Mouse (Mus musculus) hindbrain, embryonic 12.5 days (tissue): ENCODE measurements around the gene Hoxc10. TPM values are rescaled to one million over a fixed set of nuclear protein-coding genes. Genes with fewer than 3 reads are reported as not detected.

Experiments
- ATAC-seq: fragments of 200-750 bp; cut with Nextera tagmentation; 2 replicates; pipeline ENCODE4 v1.8.0; 2017; ENCODE audit warnings: moderate TSS enrichment; ENCODE audit not compliant: low FRiP score
- H3K27ac ChIP-seq: fragments of 300-500 bp; sonication (generic); 2 replicates; pipeline ENCODE4 v1.5.1; 2016; ENCODE audit warnings: mild to moderate bottlenecking
- H3K27me3 ChIP-seq: fragments of 300-500 bp; sonication (generic); 2 replicates; pipeline ENCODE4 v1.6.1; 2016; ENCODE audit warnings: mild to moderate bottlenecking
- H3K36me3 ChIP-seq: fragments of 300-500 bp; sonication (generic); 2 replicates; pipeline ENCODE4 v1.6.1; 2016; ENCODE audit warnings: mild to moderate bottlenecking
- H3K4me1 ChIP-seq: fragments of 300-500 bp; sonication (generic); 2 replicates; pipeline ENCODE4 v1.6.1; 2016
- H3K4me2 ChIP-seq: fragments of 300-500 bp; sonication (generic); replicated peaks from 2 replicates; pipeline ENCODE4 v1.6.1; 2016; ENCODE audit warnings: mild to moderate bottlenecking
- H3K4me3 ChIP-seq: fragments of 300-500 bp; sonication (generic); 2 replicates; pipeline ENCODE4 v1.5.1; 2016; ENCODE audit warnings: mild to moderate bottlenecking
- H3K9ac ChIP-seq: fragments of 300-500 bp; sonication (generic); 2 replicates; pipeline ENCODE4 v1.6.1; 2016; ENCODE audit warnings: mild to moderate bottlenecking, moderate library complexity
- H3K9me3 ChIP-seq: fragments of 300-500 bp; sonication (generic); replicated peaks from 2 replicates; pipeline ENCODE4 v1.6.1; 2016; ENCODE audit warnings: mild to moderate bottlenecking
- WGBS: fragments of 180-500 bp; shearing (Covaris S2); methylation state at CpG from one replicate; pipeline ENCODE4 v1.1.7; 2016; 5-methylcytosine and 5-hydroxymethylcytosine counted together
- polyA plus RNA-seq: library from polyadenylated mRNA; unstranded; fragments of >200 nt; fragmentation: Nextera tagmentation; extraction: Ambion mirVana; gene quantifications from 2 replicates; pipeline ENCODE4 v1.2.1, GENCODE M21; 2016

Gene Hoxc10
- polyA plus RNA-seq, 1 experiment from 2014 or later = not detected

DNA sequence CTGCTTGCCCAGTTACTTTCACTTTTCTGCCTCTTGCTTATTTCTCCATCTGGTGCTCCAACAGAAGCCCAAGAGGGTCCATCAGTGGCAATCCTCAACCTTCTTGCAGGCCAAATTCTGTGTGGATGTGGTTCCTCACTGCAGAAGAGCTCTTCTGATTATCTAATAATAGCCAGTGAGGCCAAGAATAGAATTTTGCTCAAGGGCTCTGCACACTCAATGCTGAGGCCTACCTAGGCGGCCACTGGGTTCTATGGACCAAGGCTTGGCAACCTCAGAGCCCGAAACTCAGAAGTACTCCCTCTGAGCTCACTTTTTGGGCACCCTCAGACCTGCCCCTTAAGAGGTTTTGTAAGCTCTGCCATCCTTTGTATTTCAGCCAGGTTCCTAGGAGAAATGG is 34.8 kb downstream of the Hoxc10 start:
- Histone ChIP-seq H3K4me3 (no peak overlapping the region), H3K9ac (no peak overlapping the region)

DNA sequence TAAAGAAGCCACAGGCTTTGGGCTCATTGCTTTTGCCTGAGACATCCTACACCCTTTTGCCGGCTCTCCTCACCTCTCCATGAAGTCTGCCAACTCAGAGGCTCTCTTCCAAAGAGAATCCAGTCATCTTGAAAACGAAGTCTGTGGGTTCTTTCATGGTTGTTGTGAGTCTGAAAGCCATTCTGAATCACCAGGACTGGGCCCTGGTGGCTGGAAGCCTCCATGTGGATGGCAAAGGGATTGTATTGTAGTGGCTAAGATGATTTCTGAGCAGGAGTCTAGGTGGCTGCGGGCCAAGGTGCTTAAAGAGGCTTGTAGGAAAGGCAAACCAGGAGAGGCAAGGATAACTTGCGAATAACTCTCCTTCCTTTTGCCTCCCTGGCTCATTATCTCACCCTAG is 35.6 kb downstream of the Hoxc10 start:
- no peak for ATAC-seq
- Histone ChIP-seq H3K9ac (no peak overlapping the region), H3K27me3 (peaks cover 100% of the 10 kb centered on the region), H3K27ac (no peak overlapping the region), H3K4me2 (no peak overlapping the region), H3K4me1 (peaks cover 7% of the 10 kb centered on the region), H3K36me3 (no peaks in the 10 kb centered on the region), H3K4me3 (no peak overlapping the region), H3K9me3 (no peaks in the 10 kb centered on the region)
- 5% methylated on average over 4 of the region's 4 CpGs for WGBS

More for the DNA sequence above, 34.8 kb downstream of the Hoxc10 start:
- Histone ChIP-seq H3K27ac (no peak overlapping the region), H3K4me1 (peaks cover 7% of the 10 kb centered on the region), H3K9me3 (no peaks in the 10 kb centered on the region), H3K36me3 (no peaks in the 10 kb centered on the region), H3K4me2 (no peak overlapping the region), H3K27me3 (peaks cover 99% of the 10 kb centered on the region)
- 10% methylated on average over 2 of the region's 2 CpGs for WGBS
- no peak for ATAC-seq

DNA sequence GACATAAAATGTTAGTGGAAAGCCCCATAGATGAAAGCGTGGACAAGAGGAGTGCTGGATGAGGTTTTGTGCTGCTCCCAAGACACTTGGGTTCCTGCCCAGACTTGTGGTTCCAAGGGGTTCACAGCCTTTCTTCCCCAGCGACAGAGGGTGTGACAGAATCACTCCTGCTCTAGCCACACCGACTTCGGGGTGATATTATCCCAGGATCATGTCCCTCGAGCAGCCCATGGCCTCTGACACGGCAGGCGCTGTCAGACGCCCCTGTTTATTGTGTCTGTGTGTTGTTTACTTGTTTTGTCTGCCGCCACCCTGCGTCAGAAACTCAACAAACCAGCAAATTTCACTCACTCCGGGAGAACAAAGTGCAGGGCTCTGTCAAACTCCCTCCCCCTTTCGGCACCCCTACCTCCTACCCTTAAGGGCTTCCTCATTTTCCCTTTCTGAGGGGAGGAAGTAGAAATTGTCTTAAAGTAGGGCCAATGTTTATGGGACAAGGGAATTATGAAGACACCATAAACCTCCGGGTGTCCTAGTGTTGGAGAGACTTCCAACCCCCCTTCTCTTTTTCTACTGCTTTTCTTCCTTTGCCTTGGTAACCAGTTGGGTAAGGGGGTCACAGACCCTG is 36.3 kb downstream of the Hoxc10 start:
- Histone ChIP-seq H3K4me2 (no peak overlapping the region), H3K27ac (no peak overlapping the region), H3K27me3 (peaks cover 100% of the 10 kb centered on the region), H3K4me1 (peaks cover 7% of the 10 kb centered on the region), H3K9me3 (no peaks in the 10 kb centered on the region), H3K9ac (no peak overlapping the region), H3K36me3 (no peaks in the 10 kb centered on the region), H3K4me3 (no peak overlapping the region)
- no peak for ATAC-seq
- 1% methylated on average over 13 of the region's 13 CpGs for WGBS

DNA sequence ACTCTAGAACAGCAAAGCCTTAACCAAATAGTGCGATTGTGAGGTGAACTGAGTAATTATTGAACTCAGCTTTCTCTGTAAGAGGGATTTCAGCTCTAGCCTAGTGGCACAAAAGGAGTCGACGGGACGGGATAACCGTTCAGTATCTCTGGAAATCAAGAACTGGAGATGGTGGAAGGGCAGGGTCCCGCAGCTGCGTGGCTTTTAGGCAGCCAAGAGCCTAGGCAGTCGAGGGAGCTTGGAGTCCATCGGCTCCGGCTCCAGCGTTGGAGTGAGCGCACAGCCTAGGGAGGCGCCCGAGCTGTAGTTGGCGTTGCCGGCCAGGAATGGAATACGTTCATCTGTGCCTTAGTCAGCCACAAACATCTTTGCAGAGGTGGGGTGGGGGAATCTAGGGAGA is 38.7 kb downstream of the Hoxc10 start:
- H3K27me3 ChIP-seq = peaks cover 100% of the 10 kb centered on the region
- H3K4me3 ChIP-seq = no peak overlapping the region
- H3K27ac ChIP-seq = no peak overlapping the region
- ATAC-seq = no peak
- no peaks in the 10 kb centered on the region for H3K9me3 ChIP-seq
- H3K9ac ChIP-seq = no peak overlapping the region
- WGBS = 2% methylated on average over 17 of the region's 17 CpGs
- no peak overlapping the region for H3K4me2 ChIP-seq
- H3K4me1 ChIP-seq = no peaks in the 10 kb centered on the region
- H3K36me3 ChIP-seq = no peaks in the 10 kb centered on the region

DNA sequence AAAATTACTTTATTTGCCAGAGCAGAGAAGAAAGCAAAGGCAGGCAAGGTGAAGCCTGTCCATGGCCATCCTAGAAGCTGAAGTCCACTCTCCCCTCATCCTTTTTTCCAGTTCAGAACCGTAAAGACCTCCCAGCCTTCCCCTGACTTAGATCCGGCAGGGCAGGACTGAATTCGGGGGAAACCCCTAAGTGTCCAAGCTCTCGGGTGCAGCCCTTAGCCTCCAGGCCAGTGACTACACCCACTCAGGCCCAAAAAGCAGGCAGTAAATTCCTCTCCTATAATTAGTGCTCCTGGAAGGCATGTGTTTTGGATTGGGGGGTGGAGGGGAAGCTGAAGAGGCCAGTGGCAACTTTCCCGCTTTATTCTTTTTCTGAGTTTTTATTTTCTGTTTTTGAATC is 39.2 kb downstream of the Hoxc10 start:
- H3K27me3 ChIP-seq = peaks cover 100% of the 10 kb centered on the region
- no peaks in the 10 kb centered on the region for H3K36me3 ChIP-seq
- H3K9ac ChIP-seq = no peak overlapping the region
- no peak overlapping the region for H3K4me2 ChIP-seq
- WGBS = 5% methylated on average over 5 of the region's 5 CpGs
- no peaks in the 10 kb centered on the region for H3K4me1 ChIP-seq
- no peaks in the 10 kb centered on the region for H3K9me3 ChIP-seq
- ATAC-seq = no peak
- H3K27ac ChIP-seq = no peak overlapping the region
- no peak overlapping the region for H3K4me3 ChIP-seq

DNA sequence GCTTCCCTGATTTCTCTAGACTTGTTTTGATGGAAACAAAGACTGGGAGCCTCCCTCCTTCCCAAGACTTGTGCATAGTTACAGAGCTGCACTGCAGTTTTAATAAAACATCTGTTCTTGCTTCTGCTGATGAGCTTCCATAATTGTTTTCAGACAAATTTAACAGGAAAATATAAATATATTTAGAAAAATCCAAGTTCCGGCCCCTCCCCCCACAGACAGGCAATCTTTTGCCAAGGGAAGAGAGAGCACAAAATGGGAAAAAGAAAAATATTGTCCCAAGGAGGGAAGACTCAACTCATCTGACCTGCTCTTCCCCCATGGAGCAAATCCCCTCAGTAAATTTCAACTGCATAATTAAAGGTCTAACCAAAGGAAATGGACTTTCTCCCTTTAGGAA is 39.7 kb downstream of the Hoxc10 start:
- Histone ChIP-seq H3K27ac (no peak overlapping the region), H3K4me2 (no peak overlapping the region), H3K4me3 (no peak overlapping the region), H3K36me3 (no peaks in the 10 kb centered on the region), H3K27me3 (peaks cover 100% of the 10 kb centered on the region), H3K9ac (no peak overlapping the region), H3K9me3 (no peaks in the 10 kb centered on the region), H3K4me1 (no peaks in the 10 kb centered on the region)
- whole genome bisulfite sequencing = 18% methylated on average over 1 of the region's 1 CpGs
- no peak for ATAC-seq

DNA sequence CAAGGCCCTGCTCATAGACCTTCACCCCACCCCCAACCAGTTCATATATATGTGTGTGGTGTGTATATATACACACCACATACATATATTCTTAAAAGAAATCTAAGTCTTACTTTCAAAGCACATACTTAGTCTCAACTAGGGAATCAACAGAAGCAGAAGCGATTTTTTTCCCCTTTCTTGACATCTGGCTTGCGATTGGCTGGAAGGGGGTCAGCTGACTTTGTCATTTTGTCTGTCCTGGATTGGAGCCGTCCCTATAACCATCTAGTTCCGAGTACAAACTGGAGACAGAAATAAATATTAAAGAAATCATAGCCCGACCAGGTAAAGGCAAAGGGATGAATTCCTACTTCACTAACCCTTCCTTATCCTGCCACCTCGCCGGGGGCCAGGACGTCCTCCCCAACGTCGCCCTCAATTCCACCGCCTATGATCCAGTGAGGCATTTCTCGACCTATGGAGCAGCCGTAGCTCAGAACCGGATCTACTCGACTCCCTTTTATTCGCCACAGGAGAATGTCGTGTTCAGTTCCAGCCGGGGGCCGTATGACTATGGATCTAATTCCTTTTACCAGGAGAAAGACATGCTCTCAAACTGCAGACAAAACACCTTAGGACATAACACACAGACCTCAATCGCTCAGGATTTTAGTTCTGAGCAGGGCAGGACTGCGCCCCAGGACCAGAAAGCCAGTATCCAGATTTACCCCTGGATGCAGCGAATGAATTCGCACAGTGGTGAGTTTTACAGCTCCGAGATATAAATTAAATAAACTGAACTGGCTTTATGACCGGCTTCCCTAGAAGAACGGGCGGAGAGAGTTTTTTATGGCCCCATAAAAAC is 42.9 kb downstream of the Hoxc10 start:
- no peak overlapping the region for H3K27ac ChIP-seq
- peak overlapping the region; percentile 24; the same call in 1 of the 2 replicates for H3K4me2 ChIP-seq
- peak overlapping the region; percentile 21 for H3K4me3 ChIP-seq
- H3K9ac ChIP-seq = no peak overlapping the region
- H3K27me3 ChIP-seq = peaks cover 98% of the 10 kb centered on the region
- 1% methylated on average over 27 of the region's 27 CpGs for WGBS
- no peaks in the 10 kb centered on the region for H3K9me3 ChIP-seq
- 0 out of 2 replicates have a peak, but pooled peaks cover 3% of the 10 kb centered on the region for H3K4me1 ChIP-seq
- no peaks in the 10 kb centered on the region for H3K36me3 ChIP-seq
- no peak for ATAC-seq

DNA sequence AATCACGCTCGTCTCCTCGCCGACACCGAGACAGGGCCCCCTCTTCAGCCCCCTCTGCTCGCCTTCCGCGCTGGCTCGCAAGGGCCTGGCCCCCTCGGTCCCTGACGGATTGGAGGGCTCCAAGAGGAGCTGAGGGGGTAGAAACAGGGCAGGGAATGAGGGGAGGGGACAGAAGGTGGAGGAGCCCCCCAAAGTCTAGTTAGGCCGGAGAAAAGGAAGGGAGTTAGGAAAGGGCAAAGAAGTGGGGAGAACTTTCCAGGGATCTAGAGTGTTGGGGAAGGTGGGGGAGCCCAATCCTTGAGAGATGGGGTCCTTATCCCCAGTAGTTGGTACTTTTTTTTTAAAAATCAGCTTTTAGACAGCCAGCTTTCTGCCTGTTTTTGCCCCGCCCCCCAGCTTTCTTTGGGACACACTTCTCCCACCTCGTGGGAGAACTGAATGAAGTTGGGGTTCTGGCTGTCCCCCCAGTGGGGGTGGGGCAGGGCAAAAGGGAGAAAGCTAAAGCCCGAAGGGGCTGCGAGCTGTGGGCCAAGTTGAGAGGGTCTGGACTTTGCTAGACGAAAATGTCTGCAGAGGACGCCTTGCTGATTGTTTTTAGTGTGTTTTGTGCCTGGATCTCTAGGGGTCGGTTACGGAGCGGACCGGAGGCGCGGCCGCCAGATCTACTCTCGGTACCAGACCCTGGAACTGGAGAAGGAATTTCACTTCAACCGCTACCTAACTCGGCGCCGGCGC is 43.7 kb downstream of the Hoxc10 start:
- Histone ChIP-seq H3K9ac (no peak overlapping the region; the same call in 1 of the 2 replicates), H3K4me3 (peak overlapping the region; percentile 21), H3K9me3 (no peaks in the 10 kb centered on the region), H3K4me1 (0 out of 2 replicates have a peak, but pooled peaks cover 3% of the 10 kb centered on the region), H3K4me2 (peak overlapping the region; percentile 24; the same call in 1 of the 2 replicates), H3K27ac (no peak overlapping the region), H3K27me3 (peaks cover 98% of the 10 kb centered on the region), H3K36me3 (no peaks in the 10 kb centered on the region)
- under 1% methylated on average over 31 of the region's 31 CpGs for WGBS
- ATAC-seq = no peak

DNA sequence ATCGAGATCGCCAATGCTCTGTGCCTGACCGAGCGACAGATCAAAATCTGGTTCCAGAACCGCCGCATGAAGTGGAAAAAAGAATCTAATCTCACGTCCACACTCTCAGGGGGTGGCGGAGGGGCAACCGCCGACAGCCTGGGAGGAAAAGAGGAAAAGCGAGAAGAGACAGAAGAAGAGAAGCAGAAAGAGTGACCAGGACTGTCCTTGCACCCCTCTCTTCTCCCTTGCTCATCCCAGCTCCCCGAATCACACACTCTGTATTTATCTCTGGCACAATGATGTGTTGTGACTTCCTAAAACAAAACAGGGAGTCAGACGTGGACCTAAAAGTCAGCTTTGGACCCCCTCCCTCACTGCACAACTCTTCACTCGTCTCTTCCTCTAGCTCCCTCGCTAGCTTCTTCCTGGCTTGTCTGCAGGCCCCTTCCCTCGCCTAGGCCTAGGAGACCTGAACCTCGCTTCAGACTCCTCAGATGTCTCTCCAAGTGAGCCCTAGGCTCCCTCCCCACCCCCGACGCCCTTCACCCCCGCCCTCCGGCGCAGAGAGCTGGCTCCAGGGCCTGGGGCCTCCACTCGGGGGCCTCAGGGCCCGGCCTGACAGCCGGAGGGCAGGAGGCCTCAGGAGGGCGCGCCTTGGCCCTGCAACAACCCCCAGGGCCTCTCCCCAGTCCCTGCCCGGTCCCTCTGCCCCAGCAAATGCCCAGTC is 44.4 kb downstream of the Hoxc10 start:
- Histone ChIP-seq H3K4me1 (0 out of 2 replicates have a peak, but pooled peaks cover 3% of the 10 kb centered on the region), H3K27me3 (peaks cover 98% of the 10 kb centered on the region), H3K4me2 (peak overlapping the region; percentile 36), H3K4me3 (peak overlapping the region; percentile 21), H3K9ac (no peak overlapping the region), H3K9me3 (no peaks in the 10 kb centered on the region), H3K36me3 (no peaks in the 10 kb centered on the region), H3K27ac (peak overlapping the region; percentile 30; the same call in 1 of the 2 replicates)
- WGBS = 1% methylated on average over 28 of the region's 28 CpGs
- ATAC-seq = no peak

DNA sequence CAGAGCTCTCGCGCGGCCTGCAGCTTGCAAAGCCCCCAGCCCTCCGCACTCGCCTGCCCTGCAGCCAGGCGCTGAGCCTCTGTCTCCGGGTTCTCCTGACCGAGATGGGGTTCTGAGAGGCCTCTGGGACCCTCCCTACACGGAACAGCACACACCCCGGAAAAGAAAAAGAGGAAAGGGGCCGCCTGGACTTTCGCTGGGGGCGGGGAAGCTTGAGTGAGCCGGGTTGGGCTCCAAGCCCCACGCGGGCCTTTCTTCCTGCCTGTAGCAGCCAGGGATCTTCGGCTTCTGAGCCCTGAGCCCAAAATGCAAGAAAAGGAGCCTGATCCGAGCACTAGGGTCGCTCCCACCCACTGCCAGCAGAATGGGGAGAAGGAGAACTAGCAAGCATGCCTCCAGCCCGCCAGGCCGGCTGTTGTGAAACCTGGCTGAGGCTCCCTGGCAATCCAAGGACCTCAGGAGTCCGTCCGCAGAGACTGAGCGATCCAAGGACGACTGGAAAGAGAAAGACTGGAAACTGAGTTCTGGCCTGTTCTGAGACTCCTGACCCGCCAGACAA is 45.4 kb downstream of the Hoxc10 start:
- H3K4me3 ChIP-seq = peak overlapping the region; percentile 10; the same call in 1 of the 2 replicates
- H3K9ac ChIP-seq = peak overlapping the region; percentile 8; the same call in 1 of the 2 replicates
- no peaks in the 10 kb centered on the region for H3K36me3 ChIP-seq
- H3K27ac ChIP-seq = no peak overlapping the region
- no peak for ATAC-seq
- 3% methylated on average over 26 of the region's 26 CpGs for WGBS
- peak overlapping the region; percentile 32 for H3K4me2 ChIP-seq
- 0 out of 2 replicates have a peak, but pooled peaks cover 3% of the 10 kb centered on the region for H3K4me1 ChIP-seq
- peaks cover 98% of the 10 kb centered on the region for H3K27me3 ChIP-seq
- H3K9me3 ChIP-seq = no peaks in the 10 kb centered on the region

DNA sequence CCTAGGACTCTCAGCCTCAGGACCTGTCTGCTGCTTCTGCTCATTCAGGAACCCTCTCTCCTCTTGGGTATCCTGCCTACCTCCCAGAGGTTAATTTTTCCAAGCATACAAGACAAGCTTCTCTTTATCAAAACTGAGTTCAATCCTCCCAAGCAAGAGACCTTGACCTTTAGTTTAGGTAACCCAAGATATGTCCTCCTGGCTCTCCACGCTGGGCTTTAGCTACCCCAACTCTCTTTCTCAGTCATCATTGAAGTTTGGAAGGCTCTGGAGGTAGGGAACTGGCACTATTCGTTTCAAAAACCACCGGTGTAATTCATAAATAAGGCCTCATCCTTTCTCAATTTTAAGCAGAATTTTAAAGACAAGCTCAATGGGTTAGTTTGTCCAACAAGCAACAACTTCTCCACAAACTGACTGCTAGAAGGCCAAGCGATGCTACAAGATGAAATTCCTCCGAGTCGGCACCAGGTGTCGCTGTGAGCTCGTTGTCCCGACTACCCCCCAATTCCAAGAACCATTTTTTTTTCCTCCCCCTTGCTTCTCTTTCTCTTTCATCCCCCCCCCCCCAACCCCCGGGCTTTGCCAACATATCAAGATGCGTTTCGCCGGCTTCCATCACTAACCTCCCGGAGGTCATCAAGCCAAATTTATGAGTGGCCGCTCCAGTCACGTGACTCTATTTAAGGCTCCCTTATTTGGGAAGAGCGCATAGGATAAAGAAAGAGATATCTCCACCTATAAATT is 46.8 kb downstream of the Hoxc10 start:
- Histone ChIP-seq H3K4me2 (peak overlapping the region; percentile 44), H3K4me3 (peak overlapping the region; percentile 39), H3K4me1 (peaks cover 3% of the 10 kb centered on the region; the same call in 1 of the 2 replicates), H3K27me3 (peaks cover 98% of the 10 kb centered on the region), H3K9me3 (no peaks in the 10 kb centered on the region), H3K9ac (no peak overlapping the region), H3K36me3 (no peaks in the 10 kb centered on the region), H3K27ac (peak overlapping the region; percentile 88; the same call in 1 of the 2 replicates)
- ATAC-seq = peak; percentile 44; the same call in 1 of the 2 replicates
- WGBS = 5% methylated on average over 17 of the region's 17 CpGs
